Mouse (Mus musculus): ENCODE measurements around the gene Ampd1. TPM values are rescaled to one million over a fixed set of nuclear protein-coding genes. Genes with fewer than 3 reads are reported as not detected.
A peak's percentile ranks its signal among the peaks of the same experiment; 100 is the strongest.

The Ampd1 gene
- total RNA-seq, 1 experiment from 2014 or later, result 0.23 TPM

- ATAC-seq (ENCODE audit: extremely low read depth, insufficient number of reproducible peaks, low FRiP score, poor library complexity, severe bottlenecking), result no peak
Observed at GRCm38 (mm10) chr3:103101194-103101593, 27.4 kb downstream of the Ampd1 start.

GRCm38 (mm10) chr3:103101909-103102308, 28.1 kb downstream of the Ampd1 start:
- no peak for ATAC-seq (ENCODE audit: extremely low read depth, insufficient number of reproducible peaks, low FRiP score, poor library complexity, severe bottlenecking)

- peak; percentile 83 for ATAC-seq (ENCODE audit: extremely low read depth, insufficient number of reproducible peaks, low FRiP score, poor library complexity, severe bottlenecking)
Observed at GRCm38 (mm10) chr3:103102454-103103390, 28.9 kb downstream of the Ampd1 start, which contains the start of gene Dennd2c. Gene Dennd2c (plus strand): TSS chr3:103102604.

- no peak for ATAC-seq (ENCODE audit: extremely low read depth, insufficient number of reproducible peaks, low FRiP score, poor library complexity, severe bottlenecking)
Observed at GRCm38 (mm10) chr3:103107565-103108240, 33.9 kb downstream of the Ampd1 start.

GRCm38 (mm10) chr3:103112216-103112615, 38.4 kb downstream of the Ampd1 start:
- no peak for ATAC-seq (ENCODE audit: extremely low read depth, insufficient number of reproducible peaks, low FRiP score, poor library complexity, severe bottlenecking)

- no peak for ATAC-seq (ENCODE audit: extremely low read depth, insufficient number of reproducible peaks, low FRiP score, poor library complexity, severe bottlenecking)
Observed at GRCm38 (mm10) chr3:103123636-103124035, 49.8 kb downstream of the Ampd1 start.

- no peak for ATAC-seq (ENCODE audit: extremely low read depth, insufficient number of reproducible peaks, low FRiP score, poor library complexity, severe bottlenecking)
Observed at GRCm38 (mm10) chr3:103126138-103126537, 52.3 kb downstream of the Ampd1 start.

GRCm38 (mm10) chr3:103127177-103127576, 53.4 kb downstream of the Ampd1 start:
- no peak for ATAC-seq (ENCODE audit: extremely low read depth, insufficient number of reproducible peaks, low FRiP score, poor library complexity, severe bottlenecking)

GRCm38 (mm10) chr3:103127721-103128120, 53.9 kb downstream of the Ampd1 start:
- no peak for ATAC-seq (ENCODE audit: extremely low read depth, insufficient number of reproducible peaks, low FRiP score, poor library complexity, severe bottlenecking)

- no peak for ATAC-seq (ENCODE audit: extremely low read depth, insufficient number of reproducible peaks, low FRiP score, poor library complexity, severe bottlenecking)
Observed at GRCm38 (mm10) chr3:103128251-103128650, 54.4 kb downstream of the Ampd1 start.

GRCm38 (mm10) chr3:103129367-103130159, 55.7 kb downstream of the Ampd1 start:
- no peak for ATAC-seq (ENCODE audit: extremely low read depth, insufficient number of reproducible peaks, low FRiP score, poor library complexity, severe bottlenecking)

- ATAC-seq (ENCODE audit: extremely low read depth, insufficient number of reproducible peaks, low FRiP score, poor library complexity, severe bottlenecking), result peak; percentile 30; the same call in 1 of the 2 replicates
Observed at GRCm38 (mm10) chr3:103130236-103130751, 56.5 kb downstream of the Ampd1 start.

- no peak for ATAC-seq (ENCODE audit: extremely low read depth, insufficient number of reproducible peaks, low FRiP score, poor library complexity, severe bottlenecking)
Observed at GRCm38 (mm10) chr3:103133098-103133497, 59.3 kb downstream of the Ampd1 start.

- ATAC-seq (ENCODE audit: extremely low read depth, insufficient number of reproducible peaks, low FRiP score, poor library complexity, severe bottlenecking), result no peak
Observed at GRCm38 (mm10) chr3:103136414-103137077, 62.7 kb downstream of the Ampd1 start.

- no peak for ATAC-seq (ENCODE audit: extremely low read depth, insufficient number of reproducible peaks, low FRiP score, poor library complexity, severe bottlenecking)
Observed at GRCm38 (mm10) chr3:103139047-103139446, 65.2 kb downstream of the Ampd1 start.

- 0 out of 2 replicates have a peak, but pooled peaks have one; percentile 16 for ATAC-seq (ENCODE audit: extremely low read depth, insufficient number of reproducible peaks, low FRiP score, poor library complexity, severe bottlenecking)
Observed at GRCm38 (mm10) chr3:103140095-103140838, 66.5 kb downstream of the Ampd1 start.

- no peak for ATAC-seq (ENCODE audit: extremely low read depth, insufficient number of reproducible peaks, low FRiP score, poor library complexity, severe bottlenecking)
Observed at GRCm38 (mm10) chr3:103141287-103141686, 67.5 kb downstream of the Ampd1 start.

GRCm38 (mm10) chr3:103142366-103142765, 68.6 kb downstream of the Ampd1 start:
- ATAC-seq (ENCODE audit: extremely low read depth, insufficient number of reproducible peaks, low FRiP score, poor library complexity, severe bottlenecking), result no peak

Measured in neutrophil, adult 5-6 weeks (primary cell).